Mouse (Mus musculus) cerebellum, adult 2 months (tissue): ENCODE results near the gene Gm15262.

Experiments
- CTCF ChIP-seq: fragments of 200-500 bp; IDR thresholded peaks from 2 replicates; pipeline ENCODE4 v1.5.1; 2011; ENCODE audit warnings: low read depth, mild to moderate bottlenecking, control low read depth, low read length, moderate library complexity, borderline replicate concordance; ENCODE audit not compliant: insufficient read depth
- POLR2A ChIP-seq: fragments of 200-500 bp; IDR thresholded peaks from 2 replicates; pipeline ENCODE4 v1.6.1; 2011; ENCODE audit warnings: low read length, control low read depth, borderline replicate concordance; ENCODE audit not compliant: insufficient read depth

DNA sequence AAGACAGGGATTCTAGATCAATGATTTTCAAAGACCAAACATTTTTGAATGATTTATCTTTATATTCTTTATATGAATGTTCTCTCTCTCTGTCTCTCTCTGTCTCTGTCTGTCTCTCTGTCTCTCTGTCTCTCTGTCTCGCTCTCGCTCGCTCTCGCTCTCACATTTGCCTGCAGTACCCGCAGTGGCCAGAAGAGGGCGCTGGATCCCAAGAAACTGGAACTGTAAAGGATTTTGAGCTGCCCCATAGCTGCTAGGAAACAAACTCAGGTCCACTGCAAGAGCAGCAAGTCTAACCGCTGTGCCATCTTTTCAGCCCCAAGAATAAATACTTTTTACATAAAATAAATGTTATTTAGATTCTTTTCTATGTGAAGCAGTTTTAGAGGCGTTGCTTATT is 98.5 kb downstream of the Gm15262 start:
- TF ChIP-seq POLR2A (no peak), CTCF (peak; percentile 49; the same call in 1 of the 2 replicates)
